ENCODE assay signal across 24 mouse cellular contexts in genomic region chr1:130728708-130729107, GRCm38 (mm10). TPM values are rescaled to one million over a fixed set of nuclear protein-coding genes. Genes with fewer than 3 reads are reported as not detected.
DNase-seq lines count a peak whose midpoint lies in the region; ATAC-seq and TF ChIP-seq lines count a peak whose summit lies in the region.
"Had no signal": no experiment of that assay in that cellular context is flagged by ENCODE, and none has a peak within 500 bp of the region (broad histone marks: within the 10 kb centered on the region; RNA-seq: fewer than 3 reads in every experiment).

No protein-coding gene starts in this region.

- no peaks in the 10 kb centered on the region for H3K9me3 ChIP-seq in forebrain, postnatal 0 days (ENCODE audit: low read length)
- no peaks in the 10 kb centered on the region for H3K9me3 ChIP-seq in forebrain, embryonic 15.5 days
- H3K9me3 ChIP-seq in liver, embryonic 15.5 days (replicated peaks), result no peaks in the 10 kb centered on the region
- H3K9me3 ChIP-seq in liver, embryonic 11.5 days (ENCODE audit: control insufficient read depth, low read length), result no peaks in the 10 kb centered on the region
- H3K9me3 ChIP-seq: embryonic facial prominence, embryonic 10.5 days; heart, embryonic 15.5 days; hindbrain, embryonic 13.5 days had no signal

- no peak overlapping the region for H3K4me2 ChIP-seq in forebrain, postnatal 0 days (ENCODE audit: low read depth)
- H3K4me2 ChIP-seq in forebrain, embryonic 15.5 days (replicated peaks), result no peak overlapping the region
- no peak overlapping the region for H3K4me2 ChIP-seq in liver, embryonic 15.5 days
- no peak overlapping the region for H3K4me2 ChIP-seq in liver, embryonic 11.5 days
- H3K4me2 ChIP-seq: heart, embryonic 11.5 days; heart, embryonic 15.5 days; hindbrain, embryonic 13.5 days had no signal

- TF ChIP-seq CTCF in forebrain, postnatal 0 days (IDR thresholded peaks at IDR 0.05; ENCODE audit: low read depth), result no peak

- H3K4me1 ChIP-seq in forebrain, postnatal 0 days (ENCODE audit: insufficient read depth), result no peaks in the 10 kb centered on the region
- no peaks in the 10 kb centered on the region for H3K4me1 ChIP-seq in forebrain, embryonic 15.5 days
- H3K4me1 ChIP-seq in liver, embryonic 15.5 days (replicated peaks), result peaks cover 42% of the 10 kb centered on the region
- H3K4me1 ChIP-seq in liver, embryonic 11.5 days (replicated peaks; ENCODE audit: control insufficient read depth, insufficient read depth, low read length), result peaks cover 20% of the 10 kb centered on the region

- H3K27me3 ChIP-seq in forebrain, postnatal 0 days (ENCODE audit: insufficient read depth, low read length), result no peaks in the 10 kb centered on the region
- no peaks in the 10 kb centered on the region for H3K27me3 ChIP-seq in forebrain, embryonic 15.5 days
- no peaks in the 10 kb centered on the region for H3K27me3 ChIP-seq in liver, embryonic 15.5 days
- no peaks in the 10 kb centered on the region for H3K27me3 ChIP-seq in liver, embryonic 11.5 days (replicated peaks; ENCODE audit: control insufficient read depth, insufficient read depth, low read length)
- H3K27me3 ChIP-seq: heart, embryonic 15.5 days; hindbrain, embryonic 13.5 days had no signal

- no peak overlapping the region for H3K4me3 ChIP-seq in forebrain, postnatal 0 days (ENCODE audit: low read depth, low read length)
- no peak overlapping the region for H3K4me3 ChIP-seq in forebrain, embryonic 15.5 days
- H3K4me3 ChIP-seq in liver, embryonic 15.5 days (replicated peaks), result no peak overlapping the region
- H3K4me3 ChIP-seq in liver, embryonic 11.5 days (ENCODE audit: low read depth, low read length), result no peak overlapping the region
- H3K4me3 ChIP-seq: embryonic facial prominence, embryonic 10.5 days; heart, embryonic 15.5 days; hindbrain, embryonic 13.5 days had no signal

- ATAC-seq in forebrain, postnatal 0 days, result peak; percentile 63; the same call in 1 of the 2 replicates
- ATAC-seq in forebrain, embryonic 15.5 days (replicated peaks), result no peak
- no peak for ATAC-seq in liver, embryonic 15.5 days (ENCODE audit: insufficient read depth)
- ATAC-seq in liver, embryonic 11.5 days (replicated peaks; ENCODE audit: low FRiP score), result no peak
- ATAC-seq: forebrain, embryonic 16.5 days; hindbrain, postnatal 0 days had no signal

- H3K27ac ChIP-seq in forebrain, postnatal 0 days (ENCODE audit: low read depth, low read length), result no peak overlapping the region
- no peak overlapping the region for H3K27ac ChIP-seq in forebrain, embryonic 15.5 days (replicated peaks)
- H3K27ac ChIP-seq in liver, embryonic 15.5 days (replicated peaks), result 0 out of 2 replicates have a peak overlapping the region, but pooled peaks have one; percentile 9
- H3K27ac ChIP-seq in liver, embryonic 11.5 days (ENCODE audit: low read depth, low read length), result no peak overlapping the region
- H3K27ac ChIP-seq: embryonic facial prominence, embryonic 10.5 days; heart, embryonic 15.5 days; hindbrain, embryonic 13.5 days; hindbrain, postnatal 0 days had no signal

- WGBS in forebrain, postnatal 0 days, result 68% methylated on average over 3 of the region's 3 CpGs
- WGBS in forebrain, embryonic 15.5 days, result 77% methylated on average over 3 of the region's 3 CpGs
- 82% methylated on average over 3 of the region's 3 CpGs for WGBS in liver, embryonic 15.5 days (ENCODE audit: insufficient replicate concordance)
- 86% methylated on average over 3 of the region's 3 CpGs for WGBS in liver, embryonic 11.5 days

- H3K36me3 ChIP-seq in forebrain, postnatal 0 days (ENCODE audit: insufficient read depth), result no peaks in the 10 kb centered on the region
- no peaks in the 10 kb centered on the region for H3K36me3 ChIP-seq in forebrain, embryonic 15.5 days
- peaks cover 9% of the 10 kb centered on the region for H3K36me3 ChIP-seq in liver, embryonic 15.5 days (replicated peaks)
- H3K36me3 ChIP-seq in liver, embryonic 11.5 days (ENCODE audit: control insufficient read depth, insufficient read depth, low read length), result no peaks in the 10 kb centered on the region
- H3K36me3 ChIP-seq: embryonic facial prominence, embryonic 10.5 days; heart, embryonic 15.5 days; hindbrain, embryonic 13.5 days had no signal

- peak; percentile 60 for DNase-seq in forebrain, postnatal 0 days
- peak; percentile 38 for DNase-seq in layer of hippocampus, adult 9-11 months
- DNase-seq in layer of hippocampus, adult 9-10 months (ENCODE audit: low spot score), result no peak
- DNase-seq in liver, embryonic 11.5 days (ENCODE audit: low spot score), result no peak
- peak; percentile 68 for DNase-seq in telencephalon, adult 2 months (ENCODE audit: low read depth, low spot score)
- DNase-seq: adrenal gland, postnatal 14 days; cerebellum, adult 2 months; cerebellum, postnatal 10 days; gastrocnemius, postnatal 36 days; heart, adult 18-20 months; heart, postnatal 14 days had no signal

- no peak overlapping the region for H3K9ac ChIP-seq in forebrain, postnatal 0 days
- no peak overlapping the region for H3K9ac ChIP-seq in forebrain, embryonic 15.5 days (replicated peaks)
- H3K9ac ChIP-seq in liver, embryonic 15.5 days, result no peak overlapping the region
- no peak overlapping the region for H3K9ac ChIP-seq in liver, embryonic 11.5 days (ENCODE audit: low read depth, low read length)
- H3K9ac ChIP-seq: heart, embryonic 15.5 days; hindbrain, embryonic 13.5 days had no signal

RNA-seq across cellular contexts. Expression of gene Pfkfb2, which starts 0.3 kb away (rescaled TPM):
- 39.5 and 42.0 TPM in 2 replicates for total RNA-seq in forebrain, postnatal 0 days (2014; rRNA removed)
- polyA plus RNA-seq in forebrain, postnatal 0 days (2015; fragmentation: Nextera tagmentation; extraction: Ambion mirVana), result 14.6 and 20.2 TPM in 2 replicates
- 24.9 and 25.6 TPM in 2 replicates for polyA plus RNA-seq in forebrain, embryonic 15.5 days (2015; fragmentation: Nextera tagmentation; extraction: Ambion mirVana)
- polyA plus RNA-seq in liver, embryonic 15.5 days (2015; fragmentation: Nextera tagmentation; extraction: Ambion mirVana), result 5.2 and 5.9 TPM in 2 replicates
- 4.9 and 6.1 TPM in 2 replicates for polyA plus RNA-seq in liver, embryonic 11.5 days (2014; fragmentation: Nextera tagmentation; extraction: Ambion mirVana)

RNA-seq across cellular contexts. Expression of gene AA986860, which starts 3.1 kb away (rescaled TPM):
- 0.33 and 0.69 TPM in 2 replicates for total RNA-seq in forebrain, postnatal 0 days (2014; rRNA removed)
- polyA plus RNA-seq in forebrain, postnatal 0 days (2015; fragmentation: Nextera tagmentation; extraction: Ambion mirVana), result 0.29 and 0.48 TPM in 2 replicates
- polyA plus RNA-seq in forebrain, embryonic 15.5 days (2015; fragmentation: Nextera tagmentation; extraction: Ambion mirVana), result 0.53 and 0.56 TPM in 2 replicates
- polyA plus RNA-seq in liver, embryonic 15.5 days (2015; fragmentation: Nextera tagmentation; extraction: Ambion mirVana), result 7.4 and 7.8 TPM in 2 replicates
- 7.1 and 7.9 TPM in 2 replicates for polyA plus RNA-seq in liver, embryonic 11.5 days (2014; fragmentation: Nextera tagmentation; extraction: Ambion mirVana)

RNA-seq across cellular contexts. Expression of gene Yod1, which starts 11.6 kb away (rescaled TPM):
- 11.6 and 16.4 TPM in 2 replicates for total RNA-seq in forebrain, postnatal 0 days (2014; rRNA removed)
- polyA plus RNA-seq in forebrain, postnatal 0 days (2015; fragmentation: Nextera tagmentation; extraction: Ambion mirVana), result 16.0 and 18.9 TPM in 2 replicates
- 19.3 and 20.1 TPM in 2 replicates for polyA plus RNA-seq in forebrain, embryonic 15.5 days (2015; fragmentation: Nextera tagmentation; extraction: Ambion mirVana)
- 42.2 and 42.3 TPM in 2 replicates for polyA plus RNA-seq in liver, embryonic 15.5 days (2015; fragmentation: Nextera tagmentation; extraction: Ambion mirVana)
- 26.5 and 26.6 TPM in 2 replicates for polyA plus RNA-seq in liver, embryonic 11.5 days (2014; fragmentation: Nextera tagmentation; extraction: Ambion mirVana)

RNA-seq across cellular contexts. Expression of gene Gm29427, which starts 13.1 kb away (rescaled TPM):
- total RNA-seq in forebrain, postnatal 0 days (2014; rRNA removed), result 0.43 TPM in 1 of 2 replicates, not detected in the other
- polyA plus RNA-seq in forebrain, postnatal 0 days (2015; fragmentation: Nextera tagmentation; extraction: Ambion mirVana), result not detected in 2 replicates
- polyA plus RNA-seq in forebrain, embryonic 15.5 days (2015; fragmentation: Nextera tagmentation; extraction: Ambion mirVana), result 0.13 TPM in 1 of 2 replicates, not detected in the other
- polyA plus RNA-seq in liver, embryonic 15.5 days (2015; fragmentation: Nextera tagmentation; extraction: Ambion mirVana), result not detected in 2 replicates
- not detected in 2 replicates for polyA plus RNA-seq in liver, embryonic 11.5 days (2014; fragmentation: Nextera tagmentation; extraction: Ambion mirVana)
- total RNA-seq: adrenal gland, postnatal 14 days; gastrocnemius, adult 8-10 months; gastrocnemius, postnatal 36 days; heart, postnatal 14 days; hematopoietic stem cell, adult 5-6 weeks; hindbrain, postnatal 0 days; MEL had no signal
- polyA plus RNA-seq: C2C12; cerebellum, adult 2 months; embryonic facial prominence, embryonic 10.5 days; embryonic facial prominence, embryonic 14.5 days; heart, embryonic 11.5 days; heart, embryonic 15.5 days; hindbrain, postnatal 0 days had no signal

Comparison
In these comparisons a context has a peak if more than half of its experiments do, and no peak if none do; other contexts are left out.
1. DNase-seq: peak in forebrain, postnatal 0 days (single experiment), layer of hippocampus, adult 9-11 months (single experiment) and telencephalon, adult 2 months (single experiment); none in layer of hippocampus, adult 9-10 months (single experiment) and liver, embryonic 11.5 days (single experiment).